Mouse (Mus musculus) naive thymus-derived CD4-positive, alpha-beta T cell, adult 2 months (primary cell): ENCODE measurements around the gene Myo18b.

ENCODE experiments used
- DNase-seq: peaks from one replicate; pipeline ENCODE4 v3.0.0-alpha.2; 2011; ENCODE audit warnings: low read depth

Myo18b gene

GRCm38 (mm10) chr5:112876846-112877390 lies 19.2 kb downstream of the Myo18b start:
- DNase-seq = peak; percentile 30

GRCm38 (mm10) chr5:112872999-112873398 lies 23.2 kb downstream of the Myo18b start:
- no peak for DNase-seq

- DNase-seq = peak; percentile 67
Observed at GRCm38 (mm10) chr5:112870729-112871128, 25.4 kb downstream of the Myo18b start.

GRCm38 (mm10) chr5:112868620-112869019 lies 27.5 kb downstream of the Myo18b start:
- DNase-seq = no peak

- DNase-seq = peak; percentile 26
Observed at GRCm38 (mm10) chr5:112864719-112865367, 31.3 kb downstream of the Myo18b start.

GRCm38 (mm10) chr5:112859379-112860035 lies 36.7 kb downstream of the Myo18b start:
- no peak for DNase-seq

GRCm38 (mm10) chr5:112853179-112853578 lies 43.0 kb downstream of the Myo18b start:
- DNase-seq = no peak

GRCm38 (mm10) chr5:112851389-112851788 lies 44.8 kb downstream of the Myo18b start:
- no peak for DNase-seq

GRCm38 (mm10) chr5:112848586-112849280 lies 47.4 kb downstream of the Myo18b start:
- DNase-seq = peak; percentile 31

- no peak for DNase-seq
Observed at GRCm38 (mm10) chr5:112847985-112848542, 48.1 kb downstream of the Myo18b start.

GRCm38 (mm10) chr5:112846146-112846545 lies 50.0 kb downstream of the Myo18b start:
- no peak for DNase-seq

GRCm38 (mm10) chr5:112844460-112844859 lies 51.7 kb downstream of the Myo18b start:
- no peak for DNase-seq

- DNase-seq = no peak
Observed at GRCm38 (mm10) chr5:112843676-112844257, 52.4 kb downstream of the Myo18b start.

- no peak for DNase-seq
Observed at GRCm38 (mm10) chr5:112842696-112843095, 53.5 kb downstream of the Myo18b start.

GRCm38 (mm10) chr5:112841850-112842249 lies 54.3 kb downstream of the Myo18b start:
- no peak for DNase-seq

- no peak for DNase-seq
Observed at GRCm38 (mm10) chr5:112834896-112835295, 61.3 kb downstream of the Myo18b start.

GRCm38 (mm10) chr5:112833866-112834265 lies 62.3 kb downstream of the Myo18b start:
- no peak for DNase-seq

GRCm38 (mm10) chr5:112825091-112825794 lies 70.9 kb downstream of the Myo18b start:
- DNase-seq = no peak

GRCm38 (mm10) chr5:112824376-112824775 lies 71.8 kb downstream of the Myo18b start:
- DNase-seq = no peak

GRCm38 (mm10) chr5:112822426-112822825 lies 73.7 kb downstream of the Myo18b start:
- DNase-seq = no peak

GRCm38 (mm10) chr5:112815051-112815450 lies 81.1 kb downstream of the Myo18b start:
- no peak for DNase-seq
